Mouse (Mus musculus): ENCODE measurements around the gene Hist1h1d. TPM values are rescaled to one million over a fixed set of nuclear protein-coding genes. Genes with fewer than 3 reads are reported as not detected.

Hist1h1d gene
- polyA plus RNA-seq, 1 experiment from 2014 or later, result 0.18 TPM

DNA sequence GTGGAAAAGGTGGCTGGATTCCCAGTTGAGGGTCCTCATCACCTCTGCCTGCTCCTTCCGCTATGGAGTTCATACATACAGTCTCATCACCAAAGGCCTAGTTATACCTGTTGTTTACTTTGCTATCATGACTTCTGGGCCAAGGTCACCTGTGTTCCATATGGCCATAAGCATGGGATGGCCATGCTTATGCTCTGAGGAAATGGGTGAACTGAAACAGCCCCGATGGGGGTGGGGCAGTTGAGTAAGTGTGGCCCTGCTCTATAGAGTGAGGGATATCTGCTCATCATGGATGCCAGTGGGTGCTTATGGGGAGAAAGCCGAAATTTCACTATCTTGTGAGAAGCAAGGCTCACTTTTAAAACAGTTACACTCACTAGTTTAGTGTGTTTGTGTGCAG, 52.0 kb downstream of the Hist1h1d start:
- Histone ChIP-seq H3K9ac (no peak overlapping the region), H3K4me1 (replicated peaks) (0 out of 2 replicates have a peak, but pooled peaks cover 2% of the 10 kb centered on the region), H3K36me3 (no peaks in the 10 kb centered on the region), H3K4me2 (no peak overlapping the region), H3K9me3 (replicated peaks) (no peaks in the 10 kb centered on the region), H3K27ac (no peak overlapping the region), H3K4me3 (no peak overlapping the region), H3K27me3 (no peaks in the 10 kb centered on the region)
- 84% methylated on average over 3 of the region's 3 CpGs for WGBS
- no peak for ATAC-seq (replicated peaks; ENCODE audit: insufficient number of reproducible peaks, insufficient read depth, low FRiP score, low read depth)

DNA sequence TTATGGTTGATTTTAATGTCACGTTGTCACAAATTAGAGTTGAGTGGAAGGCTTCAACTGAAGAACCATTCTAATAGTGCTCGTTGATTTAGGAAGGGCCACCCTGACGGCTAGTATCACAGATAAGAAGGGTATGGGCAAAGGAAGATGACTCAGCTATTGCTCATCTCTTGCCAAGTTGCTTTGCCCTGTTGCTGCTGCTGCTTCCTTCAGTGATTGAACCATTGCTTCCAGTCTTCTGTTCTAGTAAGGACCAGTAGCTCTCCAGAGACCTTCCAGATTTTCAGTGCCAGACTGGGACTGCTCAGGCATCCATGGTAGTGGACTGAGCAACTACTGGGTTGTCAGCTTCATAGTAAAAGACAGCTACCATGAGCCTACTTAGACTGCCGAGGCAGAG, 56.1 kb downstream of the Hist1h1d start:
- Histone ChIP-seq H3K4me1 (replicated peaks) (no peaks in the 10 kb centered on the region), H3K4me2 (no peak overlapping the region), H3K4me3 (no peak overlapping the region), H3K9ac (no peak overlapping the region), H3K36me3 (no peaks in the 10 kb centered on the region), H3K9me3 (replicated peaks) (no peaks in the 10 kb centered on the region), H3K27ac (no peak overlapping the region), H3K27me3 (no peaks in the 10 kb centered on the region)
- WGBS, result 62% methylated on average over 4 of the region's 4 CpGs
- no peak for ATAC-seq (replicated peaks; ENCODE audit: insufficient number of reproducible peaks, insufficient read depth, low FRiP score, low read depth)

DNA sequence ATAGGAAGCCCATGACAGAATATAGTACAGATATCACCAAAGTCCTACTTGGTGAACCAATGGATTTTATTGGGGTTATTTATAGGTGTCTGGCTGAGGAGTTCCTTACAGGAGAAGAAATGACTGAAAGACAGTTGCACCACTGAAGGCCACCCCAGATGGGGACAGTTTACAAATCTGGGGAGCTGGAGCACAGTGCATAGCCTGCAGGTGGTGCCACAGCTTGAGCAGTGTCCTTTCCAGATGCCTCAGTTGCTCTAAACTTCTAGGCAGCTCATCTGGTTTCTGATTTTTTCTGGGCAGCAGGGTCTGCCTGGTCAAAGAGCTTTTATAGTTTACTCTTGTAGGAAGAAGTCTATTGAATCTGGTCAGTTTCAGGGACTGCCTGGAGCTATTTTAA, 56.8 kb downstream of the Hist1h1d start:
- Histone ChIP-seq H3K4me3 (no peak overlapping the region), H3K36me3 (no peaks in the 10 kb centered on the region), H3K9ac (no peak overlapping the region), H3K9me3 (replicated peaks) (no peaks in the 10 kb centered on the region), H3K4me2 (no peak overlapping the region), H3K27me3 (no peaks in the 10 kb centered on the region), H3K27ac (no peak overlapping the region), H3K4me1 (replicated peaks) (no peaks in the 10 kb centered on the region)
- ATAC-seq (replicated peaks; ENCODE audit: insufficient number of reproducible peaks, insufficient read depth, low FRiP score, low read depth), result no peak

Small RNA genes lying within 50 kb of the gene (microRNA-seq; reads per million reads assigned to microRNA genes)
- gene Gm44297 (not detected), gene Gm44359 (not detected), gene Gm44394 (not detected), gene n-TStga1 (0.63 reads per million)

Other genes starting within 250 kb of the Hist1h1d start
- 33.4 and 39.1 TPM in 2 replicates for gene Zfp322a, start 184.1 kb upstream of the Hist1h1d start, polyA plus RNA-seq (2015; fragmentation: Nextera tagmentation; extraction: Ambion mirVana)
- 8.1 and 8.2 TPM in 2 replicates for gene Abt1, start 129.4 kb upstream of the Hist1h1d start, polyA plus RNA-seq (2015; fragmentation: Nextera tagmentation; extraction: Ambion mirVana)
- 0.85 and 1.4 TPM in 2 replicates for gene Btn1a1, start 87.4 kb upstream of the Hist1h1d start, polyA plus RNA-seq (2015; fragmentation: Nextera tagmentation; extraction: Ambion mirVana)
- gene Btn2a2, start 64.4 kb upstream of the Hist1h1d start, polyA plus RNA-seq (2015; fragmentation: Nextera tagmentation; extraction: Ambion mirVana), result 0.31 and 0.41 TPM in 2 replicates
- gene Hist1h4h, start 22.2 kb upstream of the Hist1h1d start, polyA plus RNA-seq (2015; fragmentation: Nextera tagmentation; extraction: Ambion mirVana), result 5.4 and 5.7 TPM in 2 replicates
- 2.2 and 2.6 TPM in 2 replicates for gene Hist1h2af, start 19.4 kb upstream of the Hist1h1d start, polyA plus RNA-seq (2015; fragmentation: Nextera tagmentation; extraction: Ambion mirVana)
- gene Hist1h3g, start 17.8 kb upstream of the Hist1h1d start, polyA plus RNA-seq (2015; fragmentation: Nextera tagmentation; extraction: Ambion mirVana), result 1.6 and 3.1 TPM in 2 replicates
- 0.61 and 0.74 TPM in 2 replicates for gene Hist1h2bh, start 9.9 kb upstream of the Hist1h1d start, polyA plus RNA-seq (2015; fragmentation: Nextera tagmentation; extraction: Ambion mirVana)
- 0.16 and 0.25 TPM in 2 replicates for gene Hist1h3f, start 9.2 kb upstream of the Hist1h1d start, polyA plus RNA-seq (2015; fragmentation: Nextera tagmentation; extraction: Ambion mirVana)
- 0.62 and 0.66 TPM in 2 replicates for gene Hist1h4f, start 1.6 kb upstream of the Hist1h1d start, polyA plus RNA-seq (2015; fragmentation: Nextera tagmentation; extraction: Ambion mirVana)
- 1.7 and 2.4 TPM in 2 replicates for gene Hist1h3e, start 9.1 kb downstream of the Hist1h1d start, polyA plus RNA-seq (2015; fragmentation: Nextera tagmentation; extraction: Ambion mirVana)
- gene Hist1h2ae, start 18.0 kb downstream of the Hist1h1d start, polyA plus RNA-seq (2015; fragmentation: Nextera tagmentation; extraction: Ambion mirVana), result 33.7 and 35.5 TPM in 2 replicates
- 4.3 and 4.6 TPM in 2 replicates for gene Hist1h2bg, start 18.1 kb downstream of the Hist1h1d start, polyA plus RNA-seq (2015; fragmentation: Nextera tagmentation; extraction: Ambion mirVana)
- 0.97 and 1.5 TPM in 2 replicates for gene Hist1h2bf, start 20.9 kb downstream of the Hist1h1d start, polyA plus RNA-seq (2015; fragmentation: Nextera tagmentation; extraction: Ambion mirVana)
- 1.2 and 1.6 TPM in 2 replicates for gene Hist1h2ad, start 21.1 kb downstream of the Hist1h1d start, polyA plus RNA-seq (2015; fragmentation: Nextera tagmentation; extraction: Ambion mirVana)
- 2.0 and 2.2 TPM in 2 replicates for gene Hist1h3d, start 22.5 kb downstream of the Hist1h1d start, polyA plus RNA-seq (2015; fragmentation: Nextera tagmentation; extraction: Ambion mirVana)
- gene Hist1h4d, start 28.3 kb downstream of the Hist1h1d start, polyA plus RNA-seq (2015; fragmentation: Nextera tagmentation; extraction: Ambion mirVana), result 48.2 and 53.2 TPM in 2 replicates
- 1.7 and 1.9 TPM in 2 replicates for gene Hist1h2be, start 67.9 kb downstream of the Hist1h1d start, polyA plus RNA-seq (2015; fragmentation: Nextera tagmentation; extraction: Ambion mirVana)
- 9.6 and 10.8 TPM in 2 replicates for gene Hist1h1e, start 69.3 kb downstream of the Hist1h1d start, polyA plus RNA-seq (2015; fragmentation: Nextera tagmentation; extraction: Ambion mirVana)
- 0.50 and 0.74 TPM in 2 replicates for gene Hist1h2ac, start 130.7 kb downstream of the Hist1h1d start, polyA plus RNA-seq (2015; fragmentation: Nextera tagmentation; extraction: Ambion mirVana)
- gene Hist1h2bc, start 130.9 kb downstream of the Hist1h1d start, polyA plus RNA-seq (2015; fragmentation: Nextera tagmentation; extraction: Ambion mirVana), result 51.8 and 52.1 TPM in 2 replicates
- gene Hist1h1t, start 142.6 kb downstream of the Hist1h1d start, polyA plus RNA-seq (2015; fragmentation: Nextera tagmentation; extraction: Ambion mirVana), result 0.14 TPM in 1 of 2 replicates, not detected in the other
- gene Hist1h4c, start 145.2 kb downstream of the Hist1h1d start, polyA plus RNA-seq (2015; fragmentation: Nextera tagmentation; extraction: Ambion mirVana), result 2.4 and 2.7 TPM in 2 replicates
- 10.3 and 13.6 TPM in 2 replicates for gene Hfe, start 157.6 kb downstream of the Hist1h1d start, polyA plus RNA-seq (2015; fragmentation: Nextera tagmentation; extraction: Ambion mirVana)
- gene Hist1h1c, start 185.5 kb downstream of the Hist1h1d start, polyA plus RNA-seq (2015; fragmentation: Nextera tagmentation; extraction: Ambion mirVana), result 38.8 and 41.2 TPM in 2 replicates
- gene Hist1h3c, start 192.3 kb downstream of the Hist1h1d start, polyA plus RNA-seq (2015; fragmentation: Nextera tagmentation; extraction: Ambion mirVana), result 2.0 and 4.1 TPM in 2 replicates
- gene Hist1h2bb, start 193.5 kb downstream of the Hist1h1d start, polyA plus RNA-seq (2015; fragmentation: Nextera tagmentation; extraction: Ambion mirVana), result 1.2 and 1.9 TPM in 2 replicates
- 15.3 and 20.4 TPM in 2 replicates for gene Hist1h2ab, start 197.9 kb downstream of the Hist1h1d start, polyA plus RNA-seq (2015; fragmentation: Nextera tagmentation; extraction: Ambion mirVana)
- 3.1 and 4.7 TPM in 2 replicates for gene Hist1h3b, start 199.0 kb downstream of the Hist1h1d start, polyA plus RNA-seq (2015; fragmentation: Nextera tagmentation; extraction: Ambion mirVana)
- 1.2 and 1.7 TPM in 2 replicates for gene Hist1h4b, start 203.8 kb downstream of the Hist1h1d start, polyA plus RNA-seq (2015; fragmentation: Nextera tagmentation; extraction: Ambion mirVana)
- gene Hist1h4a, start 208.0 kb downstream of the Hist1h1d start, polyA plus RNA-seq (2015; fragmentation: Nextera tagmentation; extraction: Ambion mirVana), result not detected in 2 replicates
- gene Hist1h3a, start 209.1 kb downstream of the Hist1h1d start, polyA plus RNA-seq (2015; fragmentation: Nextera tagmentation; extraction: Ambion mirVana), result 1.5 and 2.4 TPM in 2 replicates
- gene Hist1h1a, start 210.4 kb downstream of the Hist1h1d start, polyA plus RNA-seq (2015; fragmentation: Nextera tagmentation; extraction: Ambion mirVana), result 0.76 and 0.98 TPM in 2 replicates
- gene Trim38, start 216.7 kb downstream of the Hist1h1d start, polyA plus RNA-seq (2015; fragmentation: Nextera tagmentation; extraction: Ambion mirVana), result not detected in 2 replicates